Mouse (Mus musculus) midbrain, embryonic 15.5 days (tissue): ENCODE results near the gene Tmem98. TPM values are rescaled to one million over a fixed set of nuclear protein-coding genes. Genes with fewer than 3 reads are reported as not detected.

Source experiments
- ATAC-seq: fragments of 200-750 bp; cut with Nextera tagmentation; replicated peaks from 2 replicates; pipeline ENCODE4 v1.8.0; 2017; ENCODE audit warnings: moderate TSS enrichment
- H3K27ac ChIP-seq: fragments of 300-500 bp; sonication (generic); 2 replicates; pipeline ENCODE4 v1.5.1; 2015; ENCODE audit warnings: mild to moderate bottlenecking, inconsistent platforms
- H3K27me3 ChIP-seq: fragments of 300-500 bp; sonication (generic); replicated peaks from 2 replicates; pipeline ENCODE4 v1.6.1; 2015; ENCODE audit warnings: inconsistent platforms
- H3K36me3 ChIP-seq: fragments of 300-500 bp; sonication (generic); replicated peaks from 2 replicates; pipeline ENCODE4 v1.6.1; 2015; ENCODE audit warnings: inconsistent platforms
- H3K4me1 ChIP-seq: fragments of 300-500 bp; sonication (generic); 2 replicates; pipeline ENCODE4 v1.6.1; 2015; ENCODE audit warnings: inconsistent platforms
- H3K4me2 ChIP-seq: fragments of 300-500 bp; sonication (generic); 2 replicates; pipeline ENCODE4 v1.6.1; 2015; ENCODE audit warnings: inconsistent platforms, mild to moderate bottlenecking, moderate library complexity
- H3K4me3 ChIP-seq: fragments of 300-500 bp; sonication (generic); 2 replicates; pipeline ENCODE4 v1.5.1; 2015; ENCODE audit warnings: mild to moderate bottlenecking, inconsistent platforms
- H3K9ac ChIP-seq: fragments of 300-500 bp; sonication (generic); 2 replicates; pipeline ENCODE4 v1.6.1; 2015; ENCODE audit warnings: mild to moderate bottlenecking, inconsistent platforms
- H3K9me3 ChIP-seq: fragments of 300-500 bp; sonication (generic); 2 replicates; pipeline ENCODE4 v1.6.1; 2016; ENCODE audit warnings: inconsistent platforms
- WGBS: fragments of 180-500 bp; shearing (Covaris S2); methylation state at CpG from one replicate; pipeline ENCODE4 v1.1.7; 2015; ENCODE audit warnings: mixed read lengths; 5-methylcytosine and 5-hydroxymethylcytosine counted together
- polyA plus RNA-seq: library from polyadenylated mRNA; unstranded; fragments of >200 nt; fragmentation: Nextera tagmentation; extraction: Ambion mirVana; gene quantifications from 2 replicates; pipeline ENCODE4 v1.2.1, GENCODE M21; 2015

The Tmem98 gene
- polyA plus RNA-seq, 1 experiment from 2014 or later = 25.3 TPM

DNA sequence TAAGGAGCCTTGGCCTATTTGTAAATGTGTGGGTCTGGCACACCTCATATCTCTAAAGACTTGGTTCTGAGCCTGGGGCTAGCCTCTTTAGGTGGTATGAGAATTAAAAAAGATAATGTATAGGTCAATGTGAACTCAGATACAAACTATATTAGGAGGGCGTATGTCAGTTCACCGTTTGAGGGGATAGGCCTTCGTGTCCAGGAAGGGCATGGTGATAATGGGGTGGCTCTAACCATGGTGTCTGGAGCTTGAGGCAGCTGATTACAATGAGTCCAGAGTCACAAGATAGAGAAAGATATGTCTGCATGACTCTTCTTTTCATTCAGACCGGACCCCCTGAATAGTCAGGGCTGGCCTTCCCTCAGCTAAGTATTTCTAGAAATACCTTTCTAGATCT is 15.7 kb upstream of the Tmem98 start:
- Histone ChIP-seq H3K36me3 (no peaks in the 10 kb centered on the region), H3K9me3 (no peaks in the 10 kb centered on the region), H3K4me1 (no peaks in the 10 kb centered on the region), H3K4me3 (no peak overlapping the region), H3K27me3 (no peaks in the 10 kb centered on the region), H3K9ac (no peak overlapping the region), H3K27ac (no peak overlapping the region), H3K4me2 (no peak overlapping the region)
- no peak for ATAC-seq
- WGBS = 87% methylated on average over 4 of the region's 4 CpGs

DNA sequence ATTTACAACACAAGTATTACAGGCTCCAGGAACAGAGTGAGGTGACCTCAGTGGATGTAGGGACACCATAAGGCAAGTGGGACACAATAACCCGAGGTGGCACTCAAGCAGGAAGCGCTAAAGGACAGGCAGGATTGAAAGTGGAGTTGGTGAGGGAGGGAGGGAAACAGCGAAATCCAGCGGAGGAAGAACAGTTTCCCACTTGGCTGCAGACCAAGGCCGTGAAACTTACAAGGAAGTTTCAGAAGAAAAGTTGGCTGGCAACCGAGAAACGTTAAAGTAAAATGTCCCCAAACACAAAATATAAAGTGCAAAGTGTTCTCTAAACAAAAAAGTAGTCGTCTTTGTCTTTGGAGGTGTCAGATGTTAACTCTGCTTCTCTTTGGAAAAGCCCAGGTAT is 14.5 kb upstream of the Tmem98 start:
- Histone ChIP-seq H3K4me2 (no peak overlapping the region), H3K27ac (no peak overlapping the region), H3K4me1 (no peaks in the 10 kb centered on the region), H3K36me3 (no peaks in the 10 kb centered on the region), H3K4me3 (no peak overlapping the region), H3K27me3 (no peaks in the 10 kb centered on the region), H3K9me3 (no peaks in the 10 kb centered on the region), H3K9ac (no peak overlapping the region)
- 80% methylated on average over 8 of the region's 8 CpGs for WGBS
- no peak for ATAC-seq

DNA sequence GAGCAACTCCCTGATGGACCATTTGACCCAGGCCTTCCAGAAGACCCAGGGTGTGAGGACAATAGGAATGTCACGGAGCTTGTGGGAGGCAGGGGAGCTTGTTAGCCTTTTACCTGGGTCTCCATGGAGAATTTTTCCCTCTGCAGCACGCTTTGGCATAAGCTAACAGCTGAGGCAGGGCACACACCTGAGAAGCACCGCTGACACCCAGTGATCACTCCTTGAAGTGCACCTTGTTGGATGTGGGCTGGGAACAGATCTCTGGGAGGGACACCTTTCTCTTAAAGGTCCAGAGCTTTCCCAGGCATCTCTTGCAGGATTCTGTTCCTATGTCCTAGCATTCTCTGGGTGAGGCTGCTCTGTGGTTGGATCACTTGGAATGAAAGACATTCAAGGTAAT is 10.0 kb upstream of the Tmem98 start:
- 46% methylated on average over 3 of the region's 3 CpGs for WGBS

DNA sequence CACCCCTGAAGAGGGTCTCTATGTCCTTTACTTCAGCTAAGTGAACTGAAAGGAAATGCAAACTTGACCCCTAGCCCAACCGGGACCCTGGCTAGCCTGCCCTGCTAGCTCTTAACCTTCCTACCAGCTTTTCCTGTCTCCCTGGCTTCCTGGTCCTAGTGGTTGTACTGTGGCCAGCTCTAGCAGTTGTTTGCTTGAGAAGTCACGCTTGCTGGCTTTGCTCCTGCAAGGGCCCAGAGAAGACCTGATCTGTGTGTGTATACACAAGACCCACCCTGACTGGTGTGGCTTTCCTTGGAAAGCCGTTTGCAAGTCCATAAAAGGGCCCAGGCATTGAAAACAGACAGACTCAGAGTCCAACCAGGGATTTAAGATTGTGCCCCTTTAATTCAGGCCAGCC is 7.3 kb upstream of the Tmem98 start:
- Histone ChIP-seq H3K4me2 (no peak overlapping the region), H3K4me3 (no peak overlapping the region), H3K36me3 (no peaks in the 10 kb centered on the region), H3K9ac (no peak overlapping the region), H3K27me3 (no peaks in the 10 kb centered on the region), H3K4me1 (no peaks in the 10 kb centered on the region), H3K27ac (no peak overlapping the region), H3K9me3 (no peaks in the 10 kb centered on the region)
- WGBS = 62% methylated on average over 3 of the region's 3 CpGs
- ATAC-seq = no peak

More for the DNA sequence above, 10.0 kb upstream of the Tmem98 start:
- no peak overlapping the region for H3K9ac ChIP-seq
- no peak overlapping the region for H3K27ac ChIP-seq
- H3K4me2 ChIP-seq = no peak overlapping the region
- no peaks in the 10 kb centered on the region for H3K36me3 ChIP-seq
- no peak for ATAC-seq
- H3K27me3 ChIP-seq = no peaks in the 10 kb centered on the region
- no peaks in the 10 kb centered on the region for H3K9me3 ChIP-seq
- H3K4me3 ChIP-seq = no peak overlapping the region
- no peaks in the 10 kb centered on the region for H3K4me1 ChIP-seq

DNA sequence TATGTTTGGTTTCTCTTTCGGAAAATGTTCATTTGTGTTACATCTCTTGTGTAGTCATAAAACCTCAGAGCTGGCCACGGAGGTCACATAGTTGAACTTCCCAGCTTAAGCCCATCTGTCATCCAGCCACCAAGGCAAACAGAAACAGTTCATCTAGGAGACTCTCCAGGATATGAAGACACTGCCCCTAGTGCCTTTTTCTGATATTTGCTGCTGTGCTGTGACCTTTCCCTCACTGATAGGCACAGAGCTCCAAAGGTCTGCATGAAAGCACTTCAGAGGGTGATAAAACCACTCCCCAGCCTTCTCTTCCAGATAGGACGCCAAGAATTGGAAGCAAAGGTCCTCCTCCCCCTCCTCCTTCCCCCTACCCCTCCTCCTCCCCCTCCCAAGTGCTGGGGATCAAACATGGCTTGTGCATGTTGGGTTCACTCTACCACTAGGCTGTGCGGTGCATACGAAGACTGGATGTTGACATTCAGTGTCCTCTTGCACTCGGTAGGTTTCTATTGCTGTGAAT is 1.4 kb upstream of the Tmem98 start:
- 74% methylated on average over 6 of the region's 6 CpGs for WGBS
- Histone ChIP-seq H3K4me3 (no peak overlapping the region), H3K27ac (no peak overlapping the region), H3K27me3 (no peaks in the 10 kb centered on the region), H3K9me3 (no peaks in the 10 kb centered on the region), H3K36me3 (no peaks in the 10 kb centered on the region), H3K4me1 (peaks cover 15% of the 10 kb centered on the region), H3K4me2 (no peak overlapping the region), H3K9ac (no peak overlapping the region)
- ATAC-seq = no peak

DNA sequence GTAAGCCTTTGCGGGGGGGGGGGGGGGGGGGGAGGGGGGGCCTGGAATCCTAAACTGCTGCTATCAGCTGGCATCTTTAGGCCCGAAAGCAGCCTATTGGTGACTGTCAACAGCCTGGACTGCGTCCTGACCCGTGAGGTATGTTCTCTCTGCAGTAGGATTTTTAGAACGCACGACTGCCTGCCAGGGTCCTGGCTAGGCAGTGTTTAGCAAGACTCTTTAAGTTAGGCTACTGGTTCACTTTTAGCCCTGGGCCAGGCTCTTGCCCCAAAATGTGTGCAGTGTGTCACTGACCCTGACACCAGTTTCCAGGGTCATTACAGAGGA is 346 bp upstream of the Tmem98 start:
- Histone ChIP-seq H3K4me2 (peak overlapping the region; percentile 92), H3K9me3 (no peaks in the 10 kb centered on the region), H3K27ac (0 out of 2 replicates have a peak overlapping the region, but pooled peaks have one; percentile 52), H3K9ac (peak overlapping the region; percentile 59; the same call in 1 of the 2 replicates), H3K4me1 (peaks cover 15% of the 10 kb centered on the region), H3K4me3 (peak overlapping the region; percentile 52; the same call in 1 of the 2 replicates), H3K36me3 (no peaks in the 10 kb centered on the region), H3K27me3 (no peaks in the 10 kb centered on the region)
- 33% methylated on average over 5 of the region's 6 CpGs for WGBS
- peak; percentile 39; the same call in 1 of the 2 replicates for ATAC-seq

DNA sequence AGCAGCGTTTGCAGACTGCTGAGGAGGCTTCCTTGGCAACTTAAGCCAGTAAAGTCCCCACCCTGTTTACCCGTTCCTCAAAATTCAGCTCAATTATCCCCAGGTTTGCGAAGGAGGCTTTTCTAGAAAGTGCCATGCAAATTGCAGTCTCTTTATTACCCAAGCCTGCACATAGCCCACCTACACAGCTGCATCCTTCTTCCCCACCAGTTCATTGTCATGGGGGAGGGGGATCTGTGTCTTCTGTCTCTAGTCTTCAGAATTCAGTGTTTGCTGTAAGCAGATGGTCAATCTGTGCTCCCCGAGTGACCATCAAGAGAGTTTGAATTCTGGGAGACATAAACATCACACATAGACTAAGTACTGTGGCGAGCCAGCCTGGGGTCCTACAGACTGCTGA is 1.2 kb downstream of the Tmem98 start:
- Histone ChIP-seq H3K27ac (no peak overlapping the region), H3K4me1 (peaks cover 15% of the 10 kb centered on the region), H3K9me3 (no peaks in the 10 kb centered on the region), H3K27me3 (no peaks in the 10 kb centered on the region), H3K9ac (peak overlapping the region; percentile 59; the same call in 1 of the 2 replicates), H3K4me3 (peak overlapping the region; percentile 52), H3K4me2 (peak overlapping the region; percentile 92), H3K36me3 (no peaks in the 10 kb centered on the region)
- WGBS = 22% methylated on average over 5 of the region's 5 CpGs
- no peak for ATAC-seq

DNA sequence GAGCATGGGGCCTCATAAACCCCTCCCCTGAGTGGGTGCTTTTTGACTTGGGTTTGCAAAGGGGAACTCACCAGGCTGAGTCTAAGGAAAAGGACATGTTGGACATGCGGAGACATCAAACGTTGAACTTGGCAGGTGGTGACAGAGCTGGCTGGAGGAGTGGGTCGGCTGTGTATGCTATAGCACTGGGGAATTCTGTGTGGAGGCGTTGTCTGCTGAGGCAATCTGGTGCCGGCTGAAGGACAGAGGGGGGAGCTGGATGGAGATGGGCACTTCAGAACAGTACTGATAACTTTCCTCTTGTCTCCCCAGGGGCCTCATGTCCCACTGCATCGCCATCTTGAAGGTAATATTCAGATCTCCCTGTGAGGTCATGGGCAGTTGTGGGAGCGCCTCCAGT is 5.4 kb downstream of the Tmem98 start:
- Histone ChIP-seq H3K4me1 (peaks cover 20% of the 10 kb centered on the region), H3K4me2 (no peak overlapping the region), H3K36me3 (no peaks in the 10 kb centered on the region), H3K4me3 (no peak overlapping the region), H3K9ac (no peak overlapping the region), H3K27ac (no peak overlapping the region), H3K27me3 (no peaks in the 10 kb centered on the region), H3K9me3 (no peaks in the 10 kb centered on the region)
- 91% methylated on average over 7 of the region's 7 CpGs for WGBS
- no peak for ATAC-seq

DNA sequence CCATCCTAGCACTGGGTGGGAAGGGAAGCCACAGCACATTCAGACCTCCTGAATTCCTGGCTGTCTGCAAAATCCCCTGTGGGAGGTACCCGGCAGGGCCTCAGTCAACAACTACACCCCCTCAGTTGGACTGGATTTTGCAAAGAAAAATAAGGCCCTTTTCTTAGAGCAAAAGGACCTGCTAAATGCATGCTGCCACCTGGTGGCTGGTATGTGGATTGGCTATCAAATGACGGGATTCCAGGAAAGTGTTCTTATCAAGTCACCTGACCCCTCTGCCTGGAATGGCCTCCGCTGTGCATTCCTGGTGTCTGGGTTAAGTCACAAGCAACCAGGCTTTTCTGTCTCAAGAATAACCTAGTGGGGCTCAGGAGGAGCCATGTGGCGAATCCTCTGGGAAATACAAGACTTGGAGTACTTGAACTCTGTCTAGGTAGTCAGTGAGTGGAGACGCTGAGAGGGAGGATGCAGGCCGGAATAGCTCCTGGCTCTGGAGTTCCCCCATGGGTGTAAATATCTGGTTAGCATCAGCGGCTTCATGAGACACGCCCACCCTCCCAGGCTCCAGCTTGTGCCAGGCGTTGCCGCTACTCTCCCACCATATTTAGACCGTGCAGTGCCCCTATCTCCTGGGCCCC is 8.2 kb downstream of the Tmem98 start:
- Histone ChIP-seq H3K4me3 (no peak overlapping the region), H3K9ac (no peak overlapping the region), H3K4me2 (no peak overlapping the region), H3K9me3 (no peaks in the 10 kb centered on the region), H3K36me3 (no peaks in the 10 kb centered on the region), H3K27me3 (no peaks in the 10 kb centered on the region), H3K4me1 (peaks cover 14% of the 10 kb centered on the region), H3K27ac (no peak overlapping the region)
- WGBS = 48% methylated on average over 11 of the region's 11 CpGs
- peak; percentile 33; the same call in 1 of the 2 replicates for ATAC-seq

DNA sequence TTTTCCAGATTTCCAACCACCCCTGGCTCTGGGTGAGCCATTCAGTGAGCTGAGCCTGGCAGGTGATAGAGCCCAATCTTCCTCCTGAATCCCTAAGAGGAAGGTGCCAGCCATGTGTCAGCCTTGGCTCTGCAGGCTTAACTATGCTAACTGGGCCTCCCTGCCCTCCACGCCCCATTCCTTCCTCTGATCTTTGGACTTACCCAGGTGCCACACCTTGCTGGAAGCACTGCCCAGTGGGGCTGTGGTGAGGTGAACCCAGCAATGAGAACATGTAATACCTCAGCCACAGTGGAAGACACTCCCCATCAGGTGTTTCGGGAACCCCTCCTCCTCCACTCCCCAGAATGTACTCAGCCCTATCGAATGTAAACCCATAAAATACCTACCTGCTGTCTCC is 10.1 kb downstream of the Tmem98 start:
- H3K4me2 ChIP-seq = no peak overlapping the region
- no peak overlapping the region for H3K9ac ChIP-seq
- H3K36me3 ChIP-seq = no peaks in the 10 kb centered on the region
- ATAC-seq = no peak
- H3K27ac ChIP-seq = no peak overlapping the region
- H3K27me3 ChIP-seq = no peaks in the 10 kb centered on the region
- no peak overlapping the region for H3K4me3 ChIP-seq
- H3K4me1 ChIP-seq = peaks cover 14% of the 10 kb centered on the region
- 88% methylated on average over 3 of the region's 3 CpGs for WGBS
- no peaks in the 10 kb centered on the region for H3K9me3 ChIP-seq

DNA sequence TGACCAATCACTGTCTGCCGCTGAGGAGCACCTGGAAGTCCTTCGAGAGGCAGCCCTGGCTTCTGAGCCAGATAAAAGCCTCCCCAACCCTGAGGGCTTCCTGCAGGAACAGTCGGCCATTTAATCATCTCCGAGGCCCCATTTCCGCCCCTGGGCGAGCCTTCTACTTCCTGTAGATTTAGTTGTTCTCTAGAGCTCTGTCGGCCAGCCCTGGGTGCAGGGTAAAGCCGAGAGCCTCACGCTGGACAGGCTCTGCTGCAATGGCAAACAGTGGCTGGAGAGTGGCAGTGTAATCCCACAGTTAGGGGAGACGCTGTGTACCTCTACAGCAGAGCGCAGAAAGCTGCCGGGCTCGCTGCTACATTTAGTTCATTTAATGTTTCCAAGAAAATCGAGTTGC is 11.3 kb downstream of the Tmem98 start:
- WGBS = 51% methylated on average over 14 of the region's 14 CpGs
- Histone ChIP-seq H3K4me2 (no peak overlapping the region), H3K36me3 (no peaks in the 10 kb centered on the region), H3K27ac (no peak overlapping the region), H3K9ac (no peak overlapping the region), H3K4me3 (no peak overlapping the region), H3K27me3 (no peaks in the 10 kb centered on the region), H3K9me3 (no peaks in the 10 kb centered on the region), H3K4me1 (peaks cover 14% of the 10 kb centered on the region)
- 0 out of 2 replicates have a peak, but pooled peaks have one; percentile 52 for ATAC-seq

DNA sequence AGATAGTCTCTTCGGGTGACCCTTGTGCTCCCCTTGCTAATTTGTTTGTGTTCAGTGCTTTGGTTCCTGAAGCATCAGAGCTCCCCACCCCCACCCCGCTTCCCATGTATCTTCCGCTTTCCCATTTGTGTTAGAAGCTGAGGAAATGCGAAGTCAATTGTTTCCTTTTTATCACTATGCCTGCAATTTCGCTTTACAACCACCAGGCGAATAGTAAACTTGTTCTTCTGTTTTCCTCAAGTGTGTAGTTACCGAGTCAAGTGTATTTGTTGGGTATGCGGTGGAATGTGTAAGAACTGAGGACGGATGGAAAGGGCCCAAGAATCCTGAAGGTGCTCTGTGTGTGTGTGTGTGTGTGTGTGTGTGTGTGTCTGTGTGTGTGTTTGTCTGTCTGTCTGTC is 11.8 kb downstream of the Tmem98 start:
- no peaks in the 10 kb centered on the region for H3K9me3 ChIP-seq
- no peak overlapping the region for H3K9ac ChIP-seq
- no peaks in the 10 kb centered on the region for H3K27me3 ChIP-seq
- no peak overlapping the region for H3K4me3 ChIP-seq
- no peak overlapping the region for H3K4me2 ChIP-seq
- no peaks in the 10 kb centered on the region for H3K36me3 ChIP-seq
- WGBS = 87% methylated on average over 9 of the region's 9 CpGs
- no peak overlapping the region for H3K27ac ChIP-seq
- peaks cover 14% of the 10 kb centered on the region for H3K4me1 ChIP-seq
- ATAC-seq = no peak

DNA sequence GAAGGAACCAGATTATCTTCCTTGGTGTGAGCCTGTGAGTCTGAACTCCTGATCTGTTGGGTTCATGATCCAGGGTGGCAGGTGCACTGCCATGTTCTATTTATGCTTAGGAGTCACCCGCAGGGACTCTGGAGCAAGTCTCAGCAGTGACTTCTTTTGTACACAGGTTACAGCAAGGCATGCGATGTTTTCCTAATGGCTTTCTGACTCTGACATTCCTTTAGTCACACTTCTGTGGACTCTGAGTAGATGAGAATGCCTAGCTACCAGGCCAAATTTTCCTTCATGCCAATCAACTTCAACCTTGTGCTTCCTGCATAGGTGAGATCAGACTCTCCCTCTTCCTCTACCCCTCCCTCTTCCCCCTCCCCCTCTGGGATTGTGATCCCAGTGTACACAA is 25.4 kb downstream of the Tmem98 start:
- no peaks in the 10 kb centered on the region for H3K9me3 ChIP-seq
- no peak overlapping the region for H3K4me2 ChIP-seq
- H3K27ac ChIP-seq = no peak overlapping the region
- WGBS = 70% methylated on average over 2 of the region's 2 CpGs
- H3K4me1 ChIP-seq = peaks cover 6% of the 10 kb centered on the region; the same call in 1 of the 2 replicates
- H3K27me3 ChIP-seq = no peaks in the 10 kb centered on the region
- ATAC-seq = no peak
- no peaks in the 10 kb centered on the region for H3K36me3 ChIP-seq
- H3K9ac ChIP-seq = no peak overlapping the region
- H3K4me3 ChIP-seq = no peak overlapping the region
